Mouse (Mus musculus) heart, adult 9 months (tissue): ENCODE data around the gene Hebp2.
A peak's percentile ranks its signal among the peaks of the same experiment; 100 is the strongest.
"Not testable (repeated sequence)": the region's sequence is repeated elsewhere in the genome, so short reads cannot be mapped to it uniquely, and the experiment has no call there.

Source experiments
- DNase-seq, 2 experiments: peaks; one replicate each; pipeline ENCODE4 v3.0.0; 2022; ENCODE audit warnings: low spot score in 2 of 2

Gene Hebp2

GRCm38 (mm10) chr10:18545813-18546235 lies at the start of gene Hebp2:
Hebp2 (minus strand) TSS chr10:18546076.
- peak; percentile 26 to 31 for DNase-seq

- DNase-seq, result no peak
These were observed 43.6 kb upstream of the Hebp2 start for GRCm38 (mm10) chr10:18589455-18589854.

- no peak for DNase-seq
These were observed 38.3 kb upstream of the Hebp2 start for GRCm38 (mm10) chr10:18584188-18584587.

- DNase-seq, result no peak
These were observed 26.7 kb upstream of the Hebp2 start for GRCm38 (mm10) chr10:18572581-18572980.

- no peak for DNase-seq
These were observed 17.1 kb upstream of the Hebp2 start for GRCm38 (mm10) chr10:18562940-18563339.

- no peak for DNase-seq
These were observed 15.6 kb upstream of the Hebp2 start for GRCm38 (mm10) chr10:18561445-18561844.

GRCm38 (mm10) chr10:18559076-18559475 lies 13.2 kb upstream of the Hebp2 start:
- DNase-seq, result not testable (repeated sequence)

GRCm38 (mm10) chr10:18549321-18550216 lies 3.7 kb upstream of the Hebp2 start:
- DNase-seq, result no peak

GRCm38 (mm10) chr10:18547381-18547780 lies 1.5 kb upstream of the Hebp2 start:
- DNase-seq, result no peak

- DNase-seq, result no peak
These were observed 567 bp downstream of the Hebp2 start for GRCm38 (mm10) chr10:18545309-18545708.

GRCm38 (mm10) chr10:18536889-18537288 lies 9.0 kb downstream of the Hebp2 start:
- DNase-seq, result no peak

GRCm38 (mm10) chr10:18532293-18532692 lies 13.6 kb downstream of the Hebp2 start:
- DNase-seq, result no peak

GRCm38 (mm10) chr10:18530161-18530560 lies 15.7 kb downstream of the Hebp2 start:
- no peak for DNase-seq

GRCm38 (mm10) chr10:18529177-18529576 lies 16.7 kb downstream of the Hebp2 start:
- no peak for DNase-seq

GRCm38 (mm10) chr10:18528475-18528874 lies 17.4 kb downstream of the Hebp2 start:
- DNase-seq, result peak in 1 of 2 experiments; percentile 30

- no peak for DNase-seq
These were observed 18.1 kb downstream of the Hebp2 start for GRCm38 (mm10) chr10:18527766-18528165.

- no peak for DNase-seq
These were observed 18.8 kb downstream of the Hebp2 start for GRCm38 (mm10) chr10:18526851-18527675.

GRCm38 (mm10) chr10:18526184-18526850 lies 19.6 kb downstream of the Hebp2 start:
- DNase-seq, result peak; percentile 20 to 43

GRCm38 (mm10) chr10:18525726-18526125 lies 20.1 kb downstream of the Hebp2 start:
- DNase-seq, result no peak

GRCm38 (mm10) chr10:18525311-18525710 lies 20.6 kb downstream of the Hebp2 start:
- DNase-seq, result no peak

GRCm38 (mm10) chr10:18522556-18522955 lies 23.3 kb downstream of the Hebp2 start:
- no peak for DNase-seq

GRCm38 (mm10) chr10:18511496-18511895 lies 34.4 kb downstream of the Hebp2 start:
- DNase-seq, result peak; percentile 39 to 68
